Mouse (Mus musculus) cerebellum, postnatal 25 days (tissue): Measurements from ENCODE around the gene Scn8a.
"Not testable (repeated sequence)": the region's sequence is repeated elsewhere in the genome, so short reads cannot be mapped to it uniquely, and the experiment has no call there.

Source experiments
- DNase-seq, 2 experiments: peaks; one replicate each; pipeline ENCODE4 v3.0.0; 2021; ENCODE audit warnings: mixed read lengths in 2 of 2

The Scn8a gene

GRCm38 (mm10) chr15:100869558-100869957 lies at the start of gene Scn8a:
Gene Scn8a, plus strand, starts transcription at chr15:100869858.
- DNase-seq, result no peak

DNA sequence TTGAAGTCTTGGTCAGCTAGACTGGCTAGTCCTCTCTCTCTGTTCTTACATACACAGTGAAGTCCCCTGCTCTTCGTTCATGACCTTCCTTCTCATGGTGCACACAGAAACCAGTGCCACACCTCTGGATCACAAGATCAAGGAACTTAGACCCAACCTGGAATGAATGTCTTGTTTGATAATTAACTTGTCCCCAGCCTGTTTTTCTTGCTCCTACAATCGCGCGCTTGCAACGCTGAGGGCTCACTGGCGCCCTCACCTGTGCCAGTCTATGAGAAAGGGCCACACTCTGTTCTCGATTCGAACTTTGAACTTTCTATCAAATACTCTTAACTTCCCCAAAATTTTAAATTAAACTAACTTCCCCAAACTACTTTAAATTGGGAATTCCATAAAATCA lies 47.8 kb upstream of the Scn8a start:
- DNase-seq, result peak in 1 of 2 experiments; percentile 26

DNA sequence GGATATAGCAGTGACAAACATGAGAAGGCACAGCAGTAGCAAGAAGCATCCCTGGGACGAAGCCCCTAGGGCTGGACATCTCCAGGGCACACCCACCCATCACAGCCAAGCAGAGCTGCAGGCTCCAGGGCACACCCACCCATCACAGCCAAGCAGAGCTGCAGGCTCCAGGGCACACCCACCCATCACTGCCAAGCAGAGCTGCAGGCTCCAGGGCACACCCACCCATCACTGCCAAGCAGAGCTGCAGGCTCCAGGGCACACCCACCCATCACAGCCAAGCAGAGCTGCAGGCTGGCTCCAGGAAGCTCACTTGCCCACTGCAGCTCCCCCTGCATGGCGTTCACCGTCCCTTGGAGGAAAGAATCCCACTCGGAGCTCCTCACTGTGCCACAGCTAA lies 47.3 kb upstream of the Scn8a start:
- DNase-seq, result not testable (repeated sequence)

- peak; percentile 24 to 47 for DNase-seq
Observed at GRCm38 (mm10) chr15:100825249-100825856, 44.3 kb upstream of the Scn8a start.

GRCm38 (mm10) chr15:100826076-100826475 lies 43.6 kb upstream of the Scn8a start:
- DNase-seq, result peak; percentile 16 to 23

DNA sequence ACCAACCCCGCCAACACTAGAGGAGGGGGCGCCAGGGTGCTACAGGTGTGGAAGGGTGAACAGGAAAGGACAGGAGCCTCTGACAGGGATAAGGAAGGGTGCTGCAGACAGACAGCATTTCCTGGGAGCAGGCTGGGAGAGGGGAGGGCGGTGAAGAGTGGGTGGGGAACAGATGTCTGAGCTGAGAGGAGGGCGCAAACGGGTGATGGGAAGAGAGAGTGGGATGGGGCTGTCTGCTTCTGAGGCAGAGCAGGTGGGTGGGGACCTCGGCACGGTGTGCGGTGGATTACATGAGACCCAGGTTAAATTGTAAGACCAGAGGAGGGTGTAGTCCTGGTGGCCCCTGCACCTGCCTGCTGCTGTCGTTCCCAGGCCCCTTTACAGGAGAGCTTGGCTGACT lies 39.9 kb upstream of the Scn8a start:
- no peak for DNase-seq

DNA sequence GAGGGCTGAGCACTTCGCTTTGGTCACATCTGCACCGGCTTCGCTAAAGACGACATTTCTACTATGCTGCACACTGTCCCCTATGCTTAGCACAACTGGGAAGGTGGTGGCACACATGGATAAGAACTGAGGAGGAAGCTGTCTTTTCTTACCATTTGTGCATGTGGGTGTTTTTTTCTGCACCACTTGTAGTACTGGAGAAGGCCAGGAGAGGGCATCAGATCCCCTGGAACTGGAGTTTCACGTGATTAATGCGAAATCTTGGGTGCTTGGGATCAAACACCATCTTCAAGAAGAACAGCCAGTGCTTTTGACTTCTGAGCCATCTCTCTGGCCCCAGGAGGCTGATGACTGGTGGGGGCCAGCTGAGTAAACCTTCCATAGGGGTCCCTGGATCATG lies 39.0 kb upstream of the Scn8a start:
- DNase-seq, result peak in 1 of 2 experiments; percentile 43

DNA sequence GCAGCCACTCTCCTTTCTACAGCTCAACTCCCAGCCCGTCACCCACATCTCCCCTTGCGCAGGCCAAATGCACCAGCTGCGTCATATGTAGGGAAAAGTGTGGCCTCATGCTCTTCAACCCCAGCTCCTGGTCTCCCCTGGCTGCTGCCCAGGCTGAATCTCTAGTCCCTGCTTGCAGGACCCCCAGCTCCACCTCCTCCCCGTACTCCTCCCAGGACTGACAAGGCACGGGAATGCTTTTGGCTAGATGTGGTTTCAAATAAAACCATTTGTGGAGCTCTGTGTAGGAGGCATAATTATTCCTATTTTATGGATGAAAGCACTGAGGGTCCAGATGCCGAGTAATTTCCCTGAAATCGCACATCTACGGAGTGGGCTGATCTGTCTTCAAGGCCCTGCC lies 37.5 kb upstream of the Scn8a start:
- DNase-seq, result no peak

- no peak for DNase-seq
Observed at GRCm38 (mm10) chr15:100832784-100833183, 36.9 kb upstream of the Scn8a start.

- no peak for DNase-seq
Observed at GRCm38 (mm10) chr15:100836729-100837128, 32.9 kb upstream of the Scn8a start.

DNA sequence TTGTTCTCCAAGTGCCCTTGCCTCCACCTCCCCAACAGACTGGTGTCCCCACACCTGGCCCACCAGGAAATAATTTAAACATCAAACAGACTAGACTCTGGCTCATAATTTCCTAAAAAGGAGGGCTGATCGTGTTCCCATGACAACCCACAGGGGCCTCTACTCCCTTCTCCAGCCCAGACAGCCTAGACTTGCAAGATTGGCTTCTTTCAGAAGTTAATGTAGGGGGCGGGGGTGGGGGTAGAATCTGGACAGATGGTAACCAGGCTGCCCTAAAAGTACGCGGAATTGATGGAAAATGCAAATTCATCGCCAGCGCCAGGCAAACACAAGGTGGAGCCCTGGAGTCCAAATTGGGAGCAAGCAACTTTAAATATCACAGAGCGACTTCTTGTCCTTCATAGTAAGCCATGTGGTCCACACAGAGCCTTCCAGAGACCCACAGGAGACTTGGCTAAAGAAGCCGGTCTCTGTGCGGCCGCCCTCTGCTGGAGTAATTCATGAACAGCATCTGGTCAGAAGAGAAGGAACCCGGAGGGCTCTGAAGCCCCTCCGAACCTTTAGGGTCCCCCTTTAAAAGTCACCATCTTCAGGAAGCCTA lies 31.0 kb upstream of the Scn8a start:
- peak; percentile 78 to 86 for DNase-seq

GRCm38 (mm10) chr15:100844336-100844735 lies 25.3 kb upstream of the Scn8a start:
- DNase-seq, result no peak

GRCm38 (mm10) chr15:100845049-100845879 lies 24.4 kb upstream of the Scn8a start:
- DNase-seq, result peak; percentile 52 to 63

- DNase-seq, result no peak
Observed at GRCm38 (mm10) chr15:100847193-100847592, 22.5 kb upstream of the Scn8a start.

GRCm38 (mm10) chr15:100857586-100857985 lies 12.1 kb upstream of the Scn8a start:
- no peak for DNase-seq

- no peak for DNase-seq
Observed at GRCm38 (mm10) chr15:100860856-100861255, 8.8 kb upstream of the Scn8a start.

GRCm38 (mm10) chr15:100865556-100865955 lies 4.1 kb upstream of the Scn8a start:
- DNase-seq, result peak in 1 of 2 experiments; percentile 43

DNA sequence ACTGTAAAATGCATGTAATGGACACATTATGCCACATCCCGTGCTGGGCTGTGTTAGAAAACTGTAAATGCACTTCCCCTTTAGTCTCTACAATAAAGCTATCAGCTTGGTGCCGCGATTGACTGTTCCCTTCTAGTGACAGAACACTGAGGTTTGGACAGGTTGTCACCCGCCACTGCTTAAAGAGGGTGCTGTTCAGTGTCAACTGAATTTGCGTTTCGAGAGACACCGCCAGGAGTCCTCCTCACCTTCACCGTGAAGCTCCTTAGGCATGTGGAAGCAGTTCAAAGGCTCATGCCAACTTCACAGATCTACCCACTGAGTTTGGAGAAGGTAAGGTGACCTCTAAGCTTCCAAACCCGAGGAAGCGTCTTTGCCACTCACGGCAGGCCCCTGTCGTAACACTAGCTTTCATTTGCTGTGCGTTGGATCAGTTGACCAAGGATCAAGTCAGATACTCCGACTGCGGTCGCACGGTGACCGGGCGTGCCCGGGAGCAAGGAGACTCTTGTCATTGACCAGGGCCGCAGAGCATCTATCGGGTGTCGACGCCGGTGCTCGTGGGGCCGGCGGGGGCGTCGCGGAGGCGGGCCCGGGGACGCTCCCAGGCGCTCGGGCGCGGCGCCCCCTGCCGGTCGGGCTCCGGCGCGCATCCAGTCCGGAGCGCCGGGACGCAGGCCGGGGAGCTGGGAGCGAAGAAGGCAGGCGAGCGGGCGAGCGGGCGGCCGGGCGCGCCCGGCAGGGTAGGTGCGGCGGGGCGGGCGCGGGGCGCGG lies 530 bp downstream of the Scn8a start:
- peak; percentile 92 to 94 for DNase-seq

DNA sequence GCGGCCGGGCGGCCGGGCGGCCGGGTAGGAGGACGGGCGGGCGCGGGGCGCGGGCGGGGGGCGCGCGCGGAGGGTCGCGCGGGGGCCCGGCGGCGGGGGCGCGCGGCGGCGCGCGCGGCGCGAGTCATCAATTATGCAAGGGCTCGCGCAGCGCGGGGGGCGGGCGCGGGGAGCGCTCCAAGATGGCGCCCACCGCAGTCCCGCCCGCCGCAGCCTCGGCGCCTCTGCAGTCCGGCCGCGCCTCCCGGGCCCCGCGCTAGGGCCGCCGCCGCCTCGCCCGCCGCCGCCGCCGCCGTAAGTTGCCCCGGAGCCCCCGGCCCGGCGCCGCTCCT lies 1.1 kb downstream of the Scn8a start:
- DNase-seq, result peak; percentile 86 to 93

GRCm38 (mm10) chr15:100871107-100872011 lies 1.7 kb downstream of the Scn8a start:
- peak; percentile 63 to 82 for DNase-seq

GRCm38 (mm10) chr15:100873155-100873554 lies 3.5 kb downstream of the Scn8a start:
- peak; percentile 69 to 74 for DNase-seq

GRCm38 (mm10) chr15:100879073-100879472 lies 9.4 kb downstream of the Scn8a start:
- DNase-seq, result no peak
